Mouse (Mus musculus): ENCODE results near the gene Cdh13. TPM values are rescaled to one million over a fixed set of nuclear protein-coding genes. Genes with fewer than 3 reads are reported as not detected.

Gene Cdh13
- polyA plus RNA-seq, 1 experiment from 2014 or later: 0.53 TPM

DNA sequence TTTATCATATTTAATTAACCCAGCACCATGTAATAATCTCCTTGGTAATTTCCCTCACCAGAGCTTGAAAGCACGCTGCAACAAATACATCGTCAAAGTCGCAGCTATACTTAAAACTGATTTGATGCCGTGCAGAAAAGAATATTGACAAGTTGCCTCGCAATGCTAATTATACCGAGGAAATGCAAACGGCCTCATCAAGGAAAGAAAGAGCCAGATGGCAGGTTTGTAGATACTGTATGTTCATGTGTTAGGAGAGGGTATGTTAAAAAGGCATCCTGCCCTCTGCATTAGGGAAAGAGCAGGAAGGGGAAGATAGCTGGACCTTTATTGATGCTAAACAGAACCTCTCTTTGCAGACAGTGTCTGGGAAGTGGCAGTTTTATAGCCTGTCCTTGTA, 132.1 kb downstream of the Cdh13 start:
- no peaks in the 10 kb centered on the region for H3K9me3 ChIP-seq (ENCODE audit: low read length)
- no peaks in the 10 kb centered on the region for H3K36me3 ChIP-seq (replicated peaks; ENCODE audit: insufficient read depth, low read length)
- ATAC-seq: no peak
- H3K4me1 ChIP-seq (ENCODE audit: insufficient read depth): no peaks in the 10 kb centered on the region
- 76% methylated on average over 7 of the region's 7 CpGs for WGBS (ENCODE audit: insufficient replicate concordance)
- H3K4me3 ChIP-seq (ENCODE audit: low read depth, low read length): no peak overlapping the region
- no peak for DNase-seq
- H3K4me2 ChIP-seq (ENCODE audit: low read depth, low read length): no peak overlapping the region
- no peak overlapping the region for H3K9ac ChIP-seq (replicated peaks)
- no peak for TF ChIP-seq EP300 (IDR thresholded peaks at IDR 0.05; ENCODE audit: low read depth)
- TF ChIP-seq CTCF (IDR thresholded peaks at IDR 0.05; ENCODE audit: low read depth): no peak
- no peak overlapping the region for H3K27ac ChIP-seq (ENCODE audit: low read depth)
- H3K27me3 ChIP-seq (ENCODE audit: insufficient read depth, low read length): no peaks in the 10 kb centered on the region

DNA sequence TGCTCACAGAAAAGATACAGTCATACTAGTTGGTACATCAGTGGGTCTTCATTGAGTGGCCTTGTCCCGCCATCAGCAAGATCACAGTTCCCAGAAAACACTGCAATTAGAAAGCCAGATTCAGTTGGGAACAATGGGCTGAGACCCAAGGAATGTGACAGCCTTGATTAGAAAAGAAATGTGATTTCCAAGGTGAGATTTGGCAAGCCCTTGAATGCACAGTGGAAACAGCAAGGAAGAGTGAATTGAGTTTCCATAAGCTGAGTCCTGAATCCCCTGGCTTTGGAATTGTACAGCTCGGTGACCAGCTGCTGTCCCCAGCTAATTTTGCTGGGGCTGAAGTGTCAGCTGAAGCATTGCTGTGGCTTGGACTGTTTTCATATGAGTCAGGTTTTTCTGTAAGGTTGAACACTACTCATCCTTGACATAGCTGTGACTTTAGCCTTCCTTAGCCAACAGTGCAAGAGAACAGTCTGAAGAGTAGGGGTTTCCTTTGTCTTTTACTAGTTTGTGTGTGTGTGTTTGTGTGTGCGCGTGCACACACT, 133.3 kb downstream of the Cdh13 start:
- Histone ChIP-seq H3K4me1 (ENCODE audit: insufficient read depth) (no peaks in the 10 kb centered on the region), H3K4me3 (ENCODE audit: low read depth, low read length) (no peak overlapping the region), H3K9me3 (ENCODE audit: low read length) (no peaks in the 10 kb centered on the region), H3K27me3 (ENCODE audit: insufficient read depth, low read length) (no peaks in the 10 kb centered on the region), H3K27ac (ENCODE audit: low read depth) (no peak overlapping the region), H3K4me2 (ENCODE audit: low read depth, low read length) (no peak overlapping the region), H3K9ac (replicated peaks) (no peak overlapping the region), H3K36me3 (replicated peaks; ENCODE audit: insufficient read depth, low read length) (no peaks in the 10 kb centered on the region)
- TF ChIP-seq EP300 (IDR thresholded peaks at IDR 0.05; ENCODE audit: low read depth) (no peak), CTCF (IDR thresholded peaks at IDR 0.05; ENCODE audit: low read depth) (no peak)
- ATAC-seq (no peak), DNase-seq (no peak)
- WGBS (ENCODE audit: insufficient replicate concordance): 81% methylated on average over 4 of the region's 4 CpGs

DNA sequence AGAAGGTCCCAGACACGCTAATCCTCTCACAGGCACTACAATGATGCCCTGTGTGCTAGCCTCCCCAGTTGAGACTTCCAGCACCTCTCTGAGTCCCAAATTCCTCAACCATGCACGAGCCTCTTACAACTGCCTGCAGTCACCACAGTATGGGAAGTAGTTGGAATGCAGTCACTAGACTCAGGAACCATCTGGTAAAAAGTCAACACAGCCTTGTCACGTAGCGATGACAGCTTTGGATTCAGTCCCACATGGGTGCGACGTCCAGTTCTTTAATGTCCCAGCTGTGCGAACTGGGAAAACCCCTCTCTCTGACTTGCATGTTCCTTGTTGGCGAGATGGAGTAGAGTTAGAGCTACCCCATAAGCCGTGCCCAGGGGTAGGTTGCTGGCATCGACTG, 139.1 kb downstream of the Cdh13 start:
- Histone ChIP-seq H3K4me1 (ENCODE audit: insufficient read depth) (no peaks in the 10 kb centered on the region), H3K9me3 (ENCODE audit: low read length) (no peaks in the 10 kb centered on the region), H3K36me3 (replicated peaks; ENCODE audit: insufficient read depth, low read length) (no peaks in the 10 kb centered on the region), H3K4me3 (ENCODE audit: low read depth, low read length) (no peak overlapping the region), H3K9ac (replicated peaks) (no peak overlapping the region), H3K27ac (ENCODE audit: low read depth) (no peak overlapping the region), H3K27me3 (ENCODE audit: insufficient read depth, low read length) (no peaks in the 10 kb centered on the region), H3K4me2 (ENCODE audit: low read depth, low read length) (no peak overlapping the region)
- WGBS (ENCODE audit: insufficient replicate concordance): 72% methylated on average over 10 of the region's 10 CpGs
- TF ChIP-seq EP300 (IDR thresholded peaks at IDR 0.05; ENCODE audit: low read depth): no peak
- TF ChIP-seq CTCF (IDR thresholded peaks at IDR 0.05; ENCODE audit: low read depth): no peak
- DNase-seq (no peak), ATAC-seq (no peak)

DNA sequence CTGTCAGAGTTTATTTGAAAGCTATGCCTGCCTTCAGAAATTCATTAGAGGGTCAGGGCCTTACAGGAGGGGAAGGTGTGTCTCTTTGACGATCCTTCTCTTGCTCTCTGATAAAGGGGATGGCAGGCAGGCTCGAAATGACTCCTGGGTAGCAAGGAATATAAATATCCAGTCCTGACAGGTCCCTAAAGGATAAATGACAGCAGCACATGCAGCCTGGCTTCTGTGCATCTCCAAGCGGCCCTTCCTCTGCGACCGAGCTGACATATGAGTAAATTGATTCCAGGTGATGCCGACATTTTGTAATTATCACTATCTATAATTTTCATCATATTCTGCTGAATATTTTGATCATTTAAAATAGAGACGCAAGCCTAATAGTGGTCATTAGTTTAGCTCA, 145.4 kb downstream of the Cdh13 start:
- ATAC-seq: no peak
- Histone ChIP-seq H3K27me3 (ENCODE audit: insufficient read depth, low read length) (no peaks in the 10 kb centered on the region), H3K9me3 (ENCODE audit: low read length) (no peaks in the 10 kb centered on the region), H3K9ac (replicated peaks) (no peak overlapping the region), H3K4me1 (ENCODE audit: insufficient read depth) (no peaks in the 10 kb centered on the region), H3K4me3 (ENCODE audit: low read depth, low read length) (no peak overlapping the region), H3K4me2 (ENCODE audit: low read depth, low read length) (no peak overlapping the region), H3K36me3 (replicated peaks; ENCODE audit: insufficient read depth, low read length) (no peaks in the 10 kb centered on the region), H3K27ac (ENCODE audit: low read depth) (no peak overlapping the region)
- WGBS (ENCODE audit: insufficient replicate concordance): 76% methylated on average over 7 of the region's 7 CpGs
- no peak for TF ChIP-seq CTCF (IDR thresholded peaks at IDR 0.05; ENCODE audit: low read depth)
- no peak for TF ChIP-seq EP300 (IDR thresholded peaks at IDR 0.05; ENCODE audit: low read depth)
- no peak for DNase-seq

GRCm38 (mm10) chr8:118431731-118432440, 148.4 kb downstream of the Cdh13 start:
- ATAC-seq: no peak
- no peaks in the 10 kb centered on the region for H3K4me1 ChIP-seq (ENCODE audit: insufficient read depth)
- H3K27me3 ChIP-seq (ENCODE audit: insufficient read depth, low read length): no peaks in the 10 kb centered on the region
- H3K9ac ChIP-seq (replicated peaks): no peak overlapping the region
- TF ChIP-seq EP300 (IDR thresholded peaks at IDR 0.05; ENCODE audit: low read depth) (no peak), CTCF (IDR thresholded peaks at IDR 0.05; ENCODE audit: low read depth) (no peak)
- WGBS (ENCODE audit: insufficient replicate concordance): 67% methylated on average over 11 of the region's 11 CpGs
- H3K27ac ChIP-seq (ENCODE audit: low read depth): no peak overlapping the region
- no peaks in the 10 kb centered on the region for H3K9me3 ChIP-seq (ENCODE audit: low read length)
- DNase-seq: no peak
- no peaks in the 10 kb centered on the region for H3K36me3 ChIP-seq (replicated peaks; ENCODE audit: insufficient read depth, low read length)
- no peak overlapping the region for H3K4me3 ChIP-seq (ENCODE audit: low read depth, low read length)
- no peak overlapping the region for H3K4me2 ChIP-seq (ENCODE audit: low read depth, low read length)

GRCm38 (mm10) chr8:118433553-118434180, 150.1 kb downstream of the Cdh13 start:
- no peaks in the 10 kb centered on the region for H3K9me3 ChIP-seq (ENCODE audit: low read length)
- no peak overlapping the region for H3K9ac ChIP-seq (replicated peaks)
- DNase-seq (no peak), ATAC-seq (no peak)
- no peak for TF ChIP-seq CTCF (IDR thresholded peaks at IDR 0.05; ENCODE audit: low read depth)
- TF ChIP-seq EP300 (IDR thresholded peaks at IDR 0.05; ENCODE audit: low read depth): no peak
- H3K27ac ChIP-seq (ENCODE audit: low read depth): no peak overlapping the region
- H3K4me3 ChIP-seq (ENCODE audit: low read depth, low read length): no peak overlapping the region
- 64% methylated on average over 3 of the region's 3 CpGs for WGBS (ENCODE audit: insufficient replicate concordance)
- H3K36me3 ChIP-seq (replicated peaks; ENCODE audit: insufficient read depth, low read length): no peaks in the 10 kb centered on the region
- no peak overlapping the region for H3K4me2 ChIP-seq (ENCODE audit: low read depth, low read length)
- no peaks in the 10 kb centered on the region for H3K27me3 ChIP-seq (ENCODE audit: insufficient read depth, low read length)
- H3K4me1 ChIP-seq (ENCODE audit: insufficient read depth): no peaks in the 10 kb centered on the region

All from liver, postnatal 0 days (tissue).